Mouse (Mus musculus): ENCODE measurements around the gene Csf2ra. TPM values are rescaled to one million over a fixed set of nuclear protein-coding genes. Genes with fewer than 3 reads are reported as not detected.
A peak's percentile ranks its signal among the peaks of the same experiment; 100 is the strongest.
"Not testable (repeated sequence)": the region's sequence is repeated elsewhere in the genome, so short reads cannot be mapped to it uniquely, and the experiment has no call there.

Gene Csf2ra
- polyA plus RNA-seq, 1 experiment, result 0.13 TPM

DNA sequence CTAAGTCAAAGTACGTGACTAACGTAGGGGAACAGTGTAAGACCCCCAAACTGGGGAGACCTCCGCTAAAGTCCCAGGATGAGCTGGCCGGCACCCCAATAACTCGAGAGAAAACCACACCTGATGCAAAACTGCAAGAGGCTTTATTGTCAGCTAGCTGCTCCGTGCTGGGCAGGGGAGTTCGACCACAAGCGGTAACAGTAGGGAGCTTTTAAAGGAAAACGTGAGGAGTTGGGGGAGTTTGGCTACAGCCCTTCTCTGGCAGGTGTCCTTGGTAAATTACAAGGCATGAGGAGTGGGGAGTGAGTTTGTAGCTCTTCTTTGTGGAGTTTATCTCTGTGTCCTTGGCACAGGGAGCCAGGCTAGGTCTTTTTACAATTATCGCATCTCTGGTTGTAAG, 28.4 kb downstream of the Csf2ra start:
- no peaks in the 10 kb centered on the region for H3K79me3 ChIP-seq (ENCODE audit: low read depth)
- no peaks in the 10 kb centered on the region for H3K27me3 ChIP-seq (ENCODE audit: control insufficient read depth, insufficient read depth, insufficient read length)
- H3ac ChIP-seq (ENCODE audit: control insufficient read depth, insufficient read length, low read depth), result no peak overlapping the region
- H3K79me2 ChIP-seq (ENCODE audit: control insufficient read depth, insufficient read depth), result no peaks in the 10 kb centered on the region
- H3K4me3 ChIP-seq (ENCODE audit: insufficient read depth, poor library complexity, severe bottlenecking), result no peak overlapping the region
- TF ChIP-seq MYOD1 (IDR thresholded peaks at IDR 0.05; ENCODE audit: control insufficient read depth, insufficient read length, low read depth) (no peak), MAX (IDR thresholded peaks at IDR 0.05) (no peak)
- no peaks in the 10 kb centered on the region for H3K36me3 ChIP-seq (ENCODE audit: control insufficient read depth, insufficient read depth)

DNA sequence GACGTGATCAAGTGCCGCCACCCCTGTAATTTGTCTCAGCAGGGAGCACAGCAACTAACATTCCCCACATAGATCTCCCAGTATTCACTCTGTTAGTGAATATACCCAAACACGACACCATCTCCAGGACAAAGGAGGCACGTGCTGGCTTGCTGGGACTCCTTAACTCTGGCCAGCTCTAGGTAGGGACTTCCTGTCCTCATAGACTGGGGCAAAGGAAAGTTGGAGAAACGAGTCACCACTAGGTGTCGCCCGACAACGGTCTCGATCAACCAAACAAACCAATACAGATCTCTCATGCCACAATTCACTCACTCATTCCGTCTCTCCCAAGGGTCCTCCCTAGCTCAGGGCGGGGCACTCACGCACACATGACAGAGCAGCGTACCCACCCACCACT, 28.9 kb downstream of the Csf2ra start:
- H3K79me3 ChIP-seq (ENCODE audit: low read depth), result no peaks in the 10 kb centered on the region
- TF ChIP-seq MYOD1 (IDR thresholded peaks at IDR 0.05; ENCODE audit: control insufficient read depth, insufficient read length, low read depth), result no peak
- peak; percentile 14 for TF ChIP-seq USF1 (IDR thresholded peaks at IDR 0.05; ENCODE audit: low read depth)
- H3K27me3 ChIP-seq (ENCODE audit: control insufficient read depth, insufficient read depth, insufficient read length), result no peaks in the 10 kb centered on the region
- no peaks in the 10 kb centered on the region for H3K36me3 ChIP-seq (ENCODE audit: control insufficient read depth, insufficient read depth)
- no peaks in the 10 kb centered on the region for H3K79me2 ChIP-seq (ENCODE audit: control insufficient read depth, insufficient read depth)
- peak overlapping the region; percentile 0 for H3ac ChIP-seq (ENCODE audit: control insufficient read depth, insufficient read length, low read depth)
- no peak overlapping the region for H3K4me3 ChIP-seq (ENCODE audit: insufficient read depth, poor library complexity, severe bottlenecking)

GRCm38 (mm10) chr19:61183590-61183989, 44.6 kb downstream of the Csf2ra start, which contains the start of gene Gm6020:
Gene Gm6020, plus strand, starts transcription at chr19:61183890.
- not testable (repeated sequence) for H3K27me3 ChIP-seq (ENCODE audit: control insufficient read depth, insufficient read depth, insufficient read length); H3K79me2 ChIP-seq (ENCODE audit: control insufficient read depth, insufficient read depth); H3K36me3 ChIP-seq (ENCODE audit: control insufficient read depth, insufficient read depth); H3ac ChIP-seq (ENCODE audit: control insufficient read depth, insufficient read length, low read depth); H3K4me3 ChIP-seq (ENCODE audit: insufficient read depth, poor library complexity, severe bottlenecking); H3K79me3 ChIP-seq (ENCODE audit: low read depth)

DNA sequence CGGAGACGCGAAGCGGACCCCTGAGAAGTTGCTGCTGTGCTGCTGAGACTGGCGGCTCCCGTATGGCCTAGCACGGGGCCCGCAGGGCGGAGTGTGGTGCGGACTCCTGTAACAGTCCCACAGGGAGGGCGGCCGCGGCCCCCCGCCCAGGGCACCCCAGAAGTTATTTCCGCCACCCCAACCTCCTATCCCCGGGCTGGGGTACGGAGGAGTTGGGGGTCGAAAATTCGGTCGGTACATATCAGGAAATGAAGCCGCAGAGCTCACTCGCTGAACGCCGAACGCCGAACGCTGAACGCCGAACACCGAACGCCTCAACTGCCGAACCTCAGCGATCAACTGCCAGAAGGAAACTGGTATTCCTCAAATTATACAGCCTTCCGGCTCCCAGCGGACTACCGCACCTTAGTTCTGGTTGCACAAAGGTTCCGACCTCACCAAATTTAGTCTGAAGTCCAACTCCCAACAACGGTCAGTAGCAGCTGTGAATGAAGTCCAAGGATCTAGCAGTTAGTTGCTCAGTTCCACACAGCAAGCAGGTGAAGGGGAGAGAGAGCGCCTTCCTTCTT, 52.4 kb downstream of the Csf2ra start, which contains the start of gene Gm7102:
Gene Gm7102, minus strand, starts transcription at position 554 of the 569 bp plus-strand sequence.
- Histone ChIP-seq H3K27me3 (ENCODE audit: control insufficient read depth, insufficient read depth, insufficient read length) (no peaks in the 10 kb centered on the region), H3K4me3 (ENCODE audit: insufficient read depth, poor library complexity, severe bottlenecking) (no peak within 1 kb of the TSS), H3ac (ENCODE audit: control insufficient read depth, insufficient read length, low read depth) (no peak within 1 kb of the TSS), H3K79me3 (ENCODE audit: low read depth) (no peaks in the 10 kb centered on the region), H3K79me2 (ENCODE audit: control insufficient read depth, insufficient read depth) (no peaks in the 10 kb centered on the region), H3K36me3 (ENCODE audit: control insufficient read depth, insufficient read depth) (no peaks in the 10 kb centered on the region)
- TF ChIP-seq MYOD1 (IDR thresholded peaks at IDR 0.05; ENCODE audit: control insufficient read depth, insufficient read length, low read depth) (no peak), MAX (IDR thresholded peaks at IDR 0.05) (no peak), USF1 (IDR thresholded peaks at IDR 0.05; ENCODE audit: low read depth) (no peak), CEBPB (IDR thresholded peaks at IDR 0.05; ENCODE audit: low read depth) (no peak), CTCF (IDR thresholded peaks at IDR 0.05; ENCODE audit: control insufficient read depth, insufficient read depth, insufficient read length) (no peak), MYOG (IDR thresholded peaks at IDR 0.05; ENCODE audit: control insufficient read depth, extremely low read depth, insufficient read length) (no peak), FOSL1 (IDR thresholded peaks at IDR 0.05; ENCODE audit: insufficient read depth, low read length, poor library complexity, severe bottlenecking) (no peak)

Other genes with a start within 250 kb of the Csf2ra start
- gene Zfp950, start 87.6 kb downstream of the Csf2ra start, polyA plus RNA-seq (2012; fragmentation: generic; extraction: Trizol), result 2.6 TPM
- gene Gm7102, start 52.1 kb downstream of the Csf2ra start, polyA plus RNA-seq (2012; fragmentation: generic; extraction: Trizol), result not detected
- gene Gm6020, start 44.5 kb downstream of the Csf2ra start, polyA plus RNA-seq (2012; fragmentation: generic; extraction: Trizol), result not detected
- not detected for gene Gm21060, start 68.6 kb upstream of the Csf2ra start, polyA plus RNA-seq (2012; fragmentation: generic; extraction: Trizol)

Measured in C2C12 (cell line).